Mouse (Mus musculus) macrophage (primary cell): ENCODE results near the gene Mark4. TPM values are rescaled to one million over a fixed set of nuclear protein-coding genes. Genes with fewer than 3 reads are reported as not detected.

Source experiments
- H3K27ac ChIP-seq: fragments of 350-480 bp; formaldehyde crosslinking; 2 replicates; pipeline ENCODE4 v1.9.0; 2021
- H3K36me3 ChIP-seq: fragments of 350-480 bp; formaldehyde crosslinking; 2 replicates; pipeline ENCODE4 v1.9.0; 2021; ENCODE audit errors: inconsistent target
- H3K4me3 ChIP-seq: fragments of 350-480 bp; formaldehyde crosslinking; 2 replicates; pipeline ENCODE4 v1.9.0; 2021; ENCODE audit errors: inconsistent target
- H3K79me2 ChIP-seq: fragments of 350-480 bp; formaldehyde crosslinking; 2 replicates; pipeline ENCODE4 v1.9.0; 2021; ENCODE audit errors: inconsistent target
- WGBS: methylation state at CpG from one replicate; pipeline ENCODE4 v1.1.7; 2026; ENCODE audit warnings: inconsistent platforms; ENCODE audit not compliant: missing documents; 5-methylcytosine and 5-hydroxymethylcytosine counted together
- polyA plus RNA-seq: library from polyadenylated mRNA; stranded (reverse); fragments of 250-400 nt; gene quantifications from 3 replicates; pipeline ENCODE4 v1.2.4, GENCODE M21; 2018; ENCODE audit warnings: inconsistent platforms

Gene Mark4
- polyA plus RNA-seq, 1 experiment from 2014 or later = 20.2 TPM

GRCm38 (mm10) chr7:19462443-19462842 lies 3.8 kb upstream of the Mark4 start:
- no peak overlapping the region for H3K27ac ChIP-seq
- no peak overlapping the region for H3K4me3 ChIP-seq
- H3K79me2 ChIP-seq = peaks cover 9% of the 10 kb centered on the region; the same call in 1 of the 2 replicates
- H3K36me3 ChIP-seq = no peaks in the 10 kb centered on the region
- 85% methylated on average over 4 of the region's 4 CpGs for WGBS

DNA sequence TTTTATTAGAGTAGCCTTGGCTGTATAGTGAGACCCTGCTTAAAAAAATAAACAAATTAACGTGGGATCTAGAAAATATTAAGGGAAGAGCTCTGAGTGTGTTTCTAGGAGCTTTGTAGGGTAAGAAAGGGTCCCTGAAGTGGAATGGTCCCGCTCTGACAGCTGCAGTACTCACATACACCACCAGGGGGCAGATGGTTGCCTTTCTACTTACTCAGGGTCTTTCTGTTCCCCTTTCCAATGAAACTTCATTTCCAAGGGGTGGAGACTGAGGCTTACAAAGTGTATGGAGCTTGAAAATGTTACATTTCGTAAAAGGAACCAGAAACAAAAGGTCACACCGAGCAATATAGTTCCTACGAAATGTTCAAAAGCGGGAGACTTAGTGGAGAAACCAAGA lies 2.9 kb upstream of the Mark4 start:
- Histone ChIP-seq H3K4me3 (no peak overlapping the region), H3K79me2 (peaks cover 18% of the 10 kb centered on the region), H3K36me3 (no peaks in the 10 kb centered on the region), H3K27ac (no peak overlapping the region)
- WGBS = 0% methylated on average over 4 of the region's 6 CpGs

DNA sequence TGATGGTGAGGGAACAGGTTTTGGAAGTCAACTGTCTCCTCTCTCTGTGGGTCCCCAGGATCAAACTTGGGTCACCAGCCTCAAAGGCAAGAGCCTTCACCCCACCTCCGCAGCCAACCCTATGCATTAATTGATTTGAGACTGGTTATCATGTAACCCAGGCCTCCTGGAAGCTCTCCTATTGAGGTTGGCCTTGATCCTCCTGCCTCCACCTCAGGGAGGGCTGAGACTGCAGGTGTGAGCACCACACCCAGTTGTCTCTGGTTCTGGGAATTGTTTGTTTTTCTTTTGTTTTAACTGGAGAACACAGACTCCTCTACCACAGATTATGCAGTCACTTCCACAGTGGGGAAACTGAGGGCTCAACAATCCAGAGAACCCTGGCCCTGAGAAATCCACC lies 1.9 kb upstream of the Mark4 start:
- H3K4me3 ChIP-seq = no peak overlapping the region
- H3K79me2 ChIP-seq = peaks cover 28% of the 10 kb centered on the region
- H3K27ac ChIP-seq = no peak overlapping the region
- H3K36me3 ChIP-seq = no peaks in the 10 kb centered on the region
- WGBS = 100% methylated on average over 1 of the region's 1 CpGs

GRCm38 (mm10) chr7:19459144-19459870 lies 686 bp upstream of the Mark4 start:
- H3K27ac ChIP-seq = peak overlapping the region; percentile 22; the same call in 1 of the 2 replicates

DNA sequence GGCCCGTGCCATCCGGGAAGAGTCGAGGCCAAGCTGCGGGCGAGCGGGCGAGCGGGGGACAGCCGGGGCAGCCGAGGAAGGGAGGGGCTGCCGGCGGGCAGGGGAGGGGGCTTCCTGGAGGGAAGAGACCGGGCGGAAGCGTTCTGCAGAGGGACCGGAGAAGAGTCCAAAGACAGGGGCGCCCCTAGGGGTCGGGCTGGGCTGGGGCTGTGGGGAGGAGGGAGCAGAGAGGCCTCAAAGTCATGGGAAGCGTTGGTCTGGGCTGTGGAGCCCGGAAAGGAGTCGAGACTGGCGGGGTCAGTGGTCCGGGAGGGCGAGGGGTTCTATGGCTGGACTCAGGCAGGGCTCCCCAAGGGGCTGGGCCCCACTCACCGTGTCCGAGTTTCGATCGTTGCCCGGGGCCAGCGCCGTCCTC lies 542 bp downstream of the Mark4 start:
- Histone ChIP-seq H3K4me3 (peak overlapping the region; percentile 61), H3K36me3 (no peaks in the 10 kb centered on the region), H3K27ac (no peak overlapping the region), H3K79me2 (peaks cover 52% of the 10 kb centered on the region)
- WGBS = 1% methylated on average over 31 of the region's 31 CpGs

More at GRCm38 (mm10) chr7:19459144-19459870, 686 bp upstream of the Mark4 start:
- H3K36me3 ChIP-seq = no peaks in the 10 kb centered on the region
- peak overlapping the region; percentile 61 for H3K4me3 ChIP-seq
- 53% methylated on average over 5 of the region's 6 CpGs for WGBS
- peaks cover 40% of the 10 kb centered on the region for H3K79me2 ChIP-seq

- Histone ChIP-seq H3K36me3 (no peaks in the 10 kb centered on the region), H3K27ac (no peak overlapping the region), H3K79me2 (peaks cover 55% of the 10 kb centered on the region), H3K4me3 (peak overlapping the region; percentile 61)
- 7% methylated on average over 14 of the region's 14 CpGs for WGBS
Observed at GRCm38 (mm10) chr7:19457414-19458071, 1.1 kb downstream of the Mark4 start.

DNA sequence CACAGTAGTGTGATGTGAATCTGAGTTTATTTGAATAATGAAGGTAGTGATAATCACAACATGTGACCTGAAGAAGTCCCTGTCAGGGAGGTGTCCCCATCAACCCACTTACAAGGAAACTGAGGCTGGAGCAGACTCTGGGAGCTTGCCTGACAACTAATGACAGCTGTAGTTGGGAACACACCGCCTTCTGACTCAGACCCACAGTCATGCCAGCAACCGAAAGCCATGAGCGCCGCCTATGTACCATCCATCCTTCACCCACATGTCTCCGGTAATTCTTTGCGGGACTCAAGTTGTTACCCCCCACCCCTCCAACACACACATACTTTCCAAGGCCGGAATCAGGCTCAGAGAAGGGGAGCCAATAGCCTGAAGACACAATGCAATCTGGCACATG lies 2.0 kb downstream of the Mark4 start:
- peaks cover 2% of the 10 kb centered on the region; the same call in 1 of the 2 replicates for H3K36me3 ChIP-seq
- WGBS = 92% methylated on average over 7 of the region's 7 CpGs
- no peak overlapping the region for H3K4me3 ChIP-seq
- peaks cover 65% of the 10 kb centered on the region for H3K79me2 ChIP-seq
- no peak overlapping the region for H3K27ac ChIP-seq

DNA sequence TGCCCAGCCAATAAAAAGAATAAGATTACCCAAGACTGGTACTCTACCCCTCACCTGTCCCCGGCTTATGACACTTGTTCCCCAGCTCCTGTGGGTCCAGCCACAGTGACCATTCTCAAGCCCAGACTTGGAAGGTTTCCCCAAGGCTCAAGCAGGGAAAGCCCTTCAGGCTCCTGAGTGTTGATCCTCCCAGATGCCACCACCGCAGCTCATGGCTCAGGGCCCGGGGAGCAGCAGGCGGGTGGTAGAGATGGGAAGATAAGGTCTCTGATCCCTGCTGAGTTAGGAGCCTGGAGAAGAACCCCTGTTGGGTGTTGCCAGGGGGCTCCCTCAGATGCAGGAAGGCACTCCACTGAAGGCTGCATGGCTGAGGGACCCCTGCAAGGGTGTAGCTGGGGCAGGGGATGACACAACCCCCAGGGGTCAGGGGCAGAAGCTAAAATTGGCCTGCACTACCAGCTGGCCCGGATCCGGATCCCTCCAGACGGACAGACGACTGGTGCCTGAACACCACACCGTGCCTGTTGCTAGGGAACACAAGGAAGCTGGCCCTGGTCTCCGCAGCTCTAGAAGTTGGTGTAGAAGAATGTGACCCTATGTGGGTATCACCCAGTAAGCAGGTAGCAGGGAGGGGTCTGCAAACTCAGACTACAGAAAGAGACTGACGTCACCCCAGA lies 2.7 kb downstream of the Mark4 start:
- WGBS = 95% methylated on average over 11 of the region's 11 CpGs
- Histone ChIP-seq H3K79me2 (peaks cover 71% of the 10 kb centered on the region), H3K36me3 (peaks cover 6% of the 10 kb centered on the region; the same call in 1 of the 2 replicates), H3K27ac (no peak overlapping the region), H3K4me3 (no peak overlapping the region)

GRCm38 (mm10) chr7:19455186-19455585 lies 3.4 kb downstream of the Mark4 start:
- H3K79me2 ChIP-seq = peaks cover 72% of the 10 kb centered on the region
- no peak overlapping the region for H3K27ac ChIP-seq
- H3K4me3 ChIP-seq = no peak overlapping the region
- peaks cover 6% of the 10 kb centered on the region; the same call in 1 of the 2 replicates for H3K36me3 ChIP-seq
- WGBS = 95% methylated on average over 3 of the region's 4 CpGs

- 98% methylated on average over 12 of the region's 12 CpGs for WGBS
- Histone ChIP-seq H3K4me3 (no peak overlapping the region), H3K36me3 (peaks cover 28% of the 10 kb centered on the region; the same call in 1 of the 2 replicates)
Observed at GRCm38 (mm10) chr7:19449165-19449564, 9.5 kb downstream of the Mark4 start.

DNA sequence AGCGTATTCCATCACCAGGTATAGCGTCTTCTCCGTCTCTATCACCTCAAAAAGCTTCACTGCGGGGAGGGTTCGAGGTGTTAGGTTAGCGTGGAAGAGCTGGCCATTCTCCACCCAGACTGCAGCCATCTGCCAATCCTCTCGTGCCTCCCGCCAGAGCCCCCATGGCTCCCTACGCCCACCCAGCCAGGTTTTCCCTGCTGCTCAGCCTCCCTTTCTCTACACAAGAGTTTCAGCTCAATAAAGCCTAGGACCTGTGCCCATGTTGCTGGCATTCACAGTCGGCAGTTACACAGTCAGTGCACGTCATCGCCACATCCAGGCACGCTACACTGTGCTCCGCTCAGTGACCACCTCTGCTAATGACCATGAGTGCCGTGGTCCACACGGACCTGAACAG lies 10.9 kb downstream of the Mark4 start:
- H3K27ac ChIP-seq = no peak overlapping the region
- peaks cover 19% of the 10 kb centered on the region for H3K79me2 ChIP-seq
- H3K36me3 ChIP-seq = peaks cover 28% of the 10 kb centered on the region; the same call in 1 of the 2 replicates
- WGBS = 98% methylated on average over 16 of the region's 16 CpGs
- H3K4me3 ChIP-seq = no peak overlapping the region

More at GRCm38 (mm10) chr7:19449165-19449564, 9.5 kb downstream of the Mark4 start:
- Histone ChIP-seq H3K27ac (no peak overlapping the region), H3K79me2 (peaks cover 31% of the 10 kb centered on the region)

DNA sequence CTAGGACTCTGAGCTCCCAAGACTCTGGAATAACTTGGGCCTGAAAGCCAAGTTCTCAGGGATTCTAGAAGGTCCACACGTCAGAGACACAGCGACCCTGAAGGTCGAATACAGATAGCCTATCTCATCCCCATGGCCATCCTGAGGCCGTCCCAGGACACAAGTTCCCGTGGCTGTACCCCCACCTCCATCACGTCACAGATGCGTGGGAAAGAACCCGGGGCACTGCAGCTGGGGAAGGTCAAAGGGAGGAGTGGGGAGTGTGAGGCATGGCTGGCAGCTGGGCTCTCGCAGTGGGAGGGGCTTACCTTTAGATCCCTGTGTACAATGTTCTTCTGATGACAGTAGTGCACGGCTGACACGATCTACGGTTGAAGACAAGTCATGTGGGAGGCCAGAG lies 13.8 kb downstream of the Mark4 start:
- H3K79me2 ChIP-seq = no peaks in the 10 kb centered on the region
- H3K36me3 ChIP-seq = peaks cover 47% of the 10 kb centered on the region; the same call in 1 of the 2 replicates
- no peak overlapping the region for H3K4me3 ChIP-seq
- no peak overlapping the region for H3K27ac ChIP-seq
- 89% methylated on average over 11 of the region's 12 CpGs for WGBS

GRCm38 (mm10) chr7:19443344-19443743 lies 15.3 kb downstream of the Mark4 start:
- Histone ChIP-seq H3K36me3 (peaks cover 43% of the 10 kb centered on the region; the same call in 1 of the 2 replicates), H3K79me2 (no peaks in the 10 kb centered on the region), H3K4me3 (no peak overlapping the region), H3K27ac (no peak overlapping the region)
- WGBS = 47% methylated on average over 3 of the region's 3 CpGs

DNA sequence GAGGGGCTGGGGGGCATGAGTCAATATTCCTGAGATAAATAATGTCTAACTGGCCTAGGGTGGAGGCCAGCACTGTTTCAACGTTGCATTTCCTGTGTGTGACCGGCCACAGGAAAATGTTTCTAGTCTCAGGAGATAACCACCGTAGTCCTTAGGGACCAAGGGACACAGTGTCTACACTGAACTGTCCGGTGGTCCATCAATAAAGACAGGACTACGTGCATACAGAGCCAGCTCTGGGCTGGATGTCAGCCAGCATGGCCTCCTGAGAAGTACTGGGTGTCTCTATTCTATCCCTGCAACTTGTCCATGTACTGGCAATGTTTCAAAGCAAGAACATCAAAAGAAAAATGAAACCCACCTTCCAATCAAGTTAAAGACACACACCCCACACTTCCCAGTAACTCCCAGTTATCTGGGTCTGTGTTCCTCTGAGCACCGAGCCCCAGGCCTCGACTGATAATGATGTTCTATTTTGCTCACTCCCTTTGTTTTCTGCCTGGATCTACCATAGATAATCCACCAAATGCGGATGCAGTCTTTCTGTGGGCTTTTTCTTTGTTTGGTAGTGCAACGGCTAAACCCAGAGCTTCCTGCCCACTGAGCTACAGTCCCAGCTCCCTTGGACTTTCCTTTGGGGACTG lies 17.1 kb downstream of the Mark4 start:
- Histone ChIP-seq H3K79me2 (no peaks in the 10 kb centered on the region), H3K4me3 (no peak overlapping the region), H3K36me3 (peaks cover 57% of the 10 kb centered on the region; the same call in 1 of the 2 replicates), H3K27ac (no peak overlapping the region)
- 88% methylated on average over 9 of the region's 9 CpGs for WGBS
